Mouse (Mus musculus) midbrain, embryonic 13.5 days (tissue): ENCODE measurements around the gene F2r. TPM values are rescaled to one million over a fixed set of nuclear protein-coding genes. Genes with fewer than 3 reads are reported as not detected.

Experiments
- ATAC-seq: fragments of 200-750 bp; cut with Nextera tagmentation; 2 replicates; pipeline ENCODE4 v1.8.0; 2017; ENCODE audit warnings: mild to moderate bottlenecking, moderate TSS enrichment, moderate library complexity
- H3K27ac ChIP-seq: fragments of 300-500 bp; sonication (generic); 2 replicates; pipeline ENCODE4 v1.5.1; 2015; ENCODE audit warnings: inconsistent platforms, mild to moderate bottlenecking, moderate library complexity
- H3K27me3 ChIP-seq: fragments of 300-500 bp; sonication (generic); 2 replicates; pipeline ENCODE4 v1.6.1; 2015; ENCODE audit warnings: mild to moderate bottlenecking, inconsistent platforms
- H3K36me3 ChIP-seq: fragments of 300-500 bp; sonication (generic); 2 replicates; pipeline ENCODE4 v1.6.1; 2015; ENCODE audit warnings: mild to moderate bottlenecking, inconsistent platforms
- H3K4me1 ChIP-seq: fragments of 300-500 bp; sonication (generic); replicated peaks from 2 replicates; pipeline ENCODE4 v1.6.1; 2015; ENCODE audit warnings: inconsistent platforms
- H3K4me2 ChIP-seq: fragments of 300-500 bp; sonication (generic); replicated peaks from 2 replicates; pipeline ENCODE4 v1.6.1; 2015; ENCODE audit warnings: moderate library complexity, mild to moderate bottlenecking, inconsistent platforms
- H3K4me3 ChIP-seq: fragments of 300-500 bp; sonication (generic); replicated peaks from 2 replicates; pipeline ENCODE4 v1.5.1; 2015; ENCODE audit warnings: mild to moderate bottlenecking, inconsistent platforms
- H3K9ac ChIP-seq: fragments of 300-500 bp; sonication (generic); replicated peaks from 2 replicates; pipeline ENCODE4 v1.6.1; 2015; ENCODE audit warnings: mild to moderate bottlenecking, inconsistent platforms
- H3K9me3 ChIP-seq: fragments of 300-500 bp; sonication (generic); 2 replicates; pipeline ENCODE4 v1.6.1; 2016; ENCODE audit warnings: mild to moderate bottlenecking, inconsistent platforms
- WGBS: fragments of 180-500 bp; shearing (Covaris S2); methylation state at CpG from one replicate; pipeline ENCODE4 v1.1.7; 2015; 5-methylcytosine and 5-hydroxymethylcytosine counted together
- polyA plus RNA-seq: library from polyadenylated mRNA; unstranded; fragments of >200 nt; fragmentation: Nextera tagmentation; extraction: Ambion mirVana; gene quantifications from 2 replicates; pipeline ENCODE4 v1.2.1, GENCODE M21; 2015

The F2r gene
- polyA plus RNA-seq, 1 experiment from 2014 or later: 86.0 TPM

GRCm38 (mm10) chr13:95626696-95627095, 8.4 kb upstream of the F2r start:
- no peak overlapping the region for H3K9ac ChIP-seq

DNA sequence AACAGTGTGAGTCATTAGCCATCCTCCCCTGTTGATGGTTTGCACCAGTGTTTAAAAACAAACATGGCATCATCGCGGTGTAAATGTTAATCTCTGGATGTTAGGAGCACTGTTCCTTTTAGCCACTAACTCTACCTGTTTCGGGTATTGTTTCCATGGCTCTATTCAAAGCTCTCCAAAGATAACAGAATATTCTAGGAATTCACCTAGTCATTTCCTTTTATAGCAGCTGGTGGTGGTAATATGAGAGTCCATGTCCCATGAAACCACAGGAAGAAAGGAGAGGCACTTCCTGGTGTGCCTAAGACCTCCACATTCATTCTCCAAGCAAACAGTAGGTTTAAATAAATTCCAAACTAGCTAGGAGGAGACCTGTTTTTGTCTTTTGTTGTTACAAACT, 4.8 kb upstream of the F2r start:
- ATAC-seq: no peak
- Histone ChIP-seq H3K4me2 (no peak overlapping the region), H3K9ac (no peak overlapping the region), H3K4me3 (no peak overlapping the region), H3K27ac (no peak overlapping the region), H3K27me3 (no peaks in the 10 kb centered on the region), H3K36me3 (no peaks in the 10 kb centered on the region; the same call in 1 of the 2 replicates), H3K4me1 (no peaks in the 10 kb centered on the region), H3K9me3 (no peaks in the 10 kb centered on the region)
- 89% methylated on average over 3 of the region's 3 CpGs for WGBS

More at GRCm38 (mm10) chr13:95626696-95627095, 8.4 kb upstream of the F2r start:
- Histone ChIP-seq H3K4me3 (no peak overlapping the region), H3K36me3 (peaks cover 12% of the 10 kb centered on the region), H3K27ac (no peak overlapping the region), H3K27me3 (no peaks in the 10 kb centered on the region), H3K4me2 (no peak overlapping the region), H3K9me3 (no peaks in the 10 kb centered on the region), H3K4me1 (no peaks in the 10 kb centered on the region)
- 54% methylated on average over 7 of the region's 7 CpGs for WGBS
- ATAC-seq: no peak

- H3K9me3 ChIP-seq: no peaks in the 10 kb centered on the region
- ATAC-seq: no peak
- H3K27me3 ChIP-seq: no peaks in the 10 kb centered on the region
Measured at GRCm38 (mm10) chr13:95621563-95621962, 3.3 kb upstream of the F2r start.

GRCm38 (mm10) chr13:95618859-95619258, 572 bp upstream of the F2r start:
- Histone ChIP-seq H3K4me3 (peak overlapping the region; percentile 88), H3K27ac (peak overlapping the region; percentile 66; the same call in 1 of the 2 replicates), H3K9me3 (no peaks in the 10 kb centered on the region), H3K4me1 (peaks cover 31% of the 10 kb centered on the region), H3K36me3 (0 out of 2 replicates have a peak, but pooled peaks cover 6% of the 10 kb centered on the region), H3K27me3 (no peaks in the 10 kb centered on the region), H3K9ac (peak overlapping the region; percentile 95), H3K4me2 (peak overlapping the region; percentile 80)
- WGBS: 4% methylated on average over 13 of the region's 13 CpGs
- peak; percentile 18; the same call in 1 of the 2 replicates for ATAC-seq

More at GRCm38 (mm10) chr13:95621563-95621962, 3.3 kb upstream of the F2r start:
- no peak overlapping the region for H3K4me2 ChIP-seq
- no peaks in the 10 kb centered on the region for H3K36me3 ChIP-seq
- 88% methylated on average over 3 of the region's 3 CpGs for WGBS
- H3K27ac ChIP-seq: no peak overlapping the region
- H3K4me3 ChIP-seq: no peak overlapping the region
- H3K9ac ChIP-seq: no peak overlapping the region
- H3K4me1 ChIP-seq: peaks cover 7% of the 10 kb centered on the region

DNA sequence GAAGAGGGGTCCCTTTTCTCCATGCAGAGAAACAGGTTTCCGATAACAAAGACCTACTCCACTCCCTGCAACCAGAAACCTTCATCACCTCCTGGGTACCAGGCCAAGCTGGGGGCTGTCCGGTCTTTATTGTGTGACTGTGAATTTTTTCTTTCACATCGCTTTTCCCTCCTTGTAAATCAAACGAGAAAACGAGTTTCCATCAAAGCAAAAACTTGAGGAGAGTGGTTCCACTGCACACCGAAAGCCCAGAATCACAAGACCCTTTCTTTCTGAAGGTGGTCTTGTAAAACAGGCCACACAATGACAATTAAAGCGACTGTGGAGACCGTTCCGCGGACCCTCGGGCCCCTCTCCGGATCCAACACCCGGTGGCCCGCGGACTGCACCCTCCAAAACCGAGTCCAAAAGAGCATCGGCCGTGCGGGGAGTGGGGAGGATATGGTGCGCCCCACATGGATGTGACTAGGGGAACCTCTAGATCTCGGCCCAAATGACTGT, 566 bp downstream of the F2r start:
- peak overlapping the region; percentile 66 for H3K27ac ChIP-seq
- WGBS: under 1% methylated on average over 21 of the region's 21 CpGs
- H3K9ac ChIP-seq: peak overlapping the region; percentile 95
- no peaks in the 10 kb centered on the region for H3K27me3 ChIP-seq
- peak; percentile 53 for ATAC-seq
- peaks cover 6% of the 10 kb centered on the region; the same call in 1 of the 2 replicates for H3K36me3 ChIP-seq
- H3K4me1 ChIP-seq: peaks cover 31% of the 10 kb centered on the region
- H3K4me3 ChIP-seq: peak overlapping the region; percentile 88
- H3K9me3 ChIP-seq: no peaks in the 10 kb centered on the region
- peak overlapping the region; percentile 80 for H3K4me2 ChIP-seq

GRCm38 (mm10) chr13:95617082-95617670, 1.1 kb downstream of the F2r start:
- 8% methylated on average over 17 of the region's 17 CpGs for WGBS
- H3K27ac ChIP-seq: no peak overlapping the region
- H3K4me1 ChIP-seq: peaks cover 31% of the 10 kb centered on the region
- ATAC-seq: no peak
- H3K27me3 ChIP-seq: no peaks in the 10 kb centered on the region
- H3K9me3 ChIP-seq: no peaks in the 10 kb centered on the region
- peak overlapping the region; percentile 88 for H3K4me3 ChIP-seq
- H3K9ac ChIP-seq: peak overlapping the region; percentile 95
- peaks cover 8% of the 10 kb centered on the region for H3K36me3 ChIP-seq
- peak overlapping the region; percentile 80 for H3K4me2 ChIP-seq

DNA sequence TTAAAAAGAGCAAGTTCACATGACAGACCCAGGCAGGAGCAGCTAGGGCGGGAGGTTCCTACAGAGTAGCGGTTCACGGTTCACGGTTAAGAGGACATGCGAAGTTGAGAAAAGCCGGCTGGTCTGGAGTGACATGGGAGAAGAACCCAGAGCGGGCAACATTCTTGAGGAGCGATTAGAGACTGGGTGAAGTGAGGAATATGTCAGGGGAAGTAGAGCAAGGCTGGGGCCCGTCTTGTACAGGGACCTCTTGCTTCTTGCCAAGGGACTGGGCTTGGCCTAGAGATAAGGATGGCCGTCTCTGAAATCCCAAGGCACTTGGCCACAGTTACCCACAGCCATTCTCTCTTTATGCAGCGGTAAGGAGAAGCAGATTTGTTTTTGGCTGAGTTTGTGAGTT, 1.8 kb downstream of the F2r start:
- 61% methylated on average over 11 of the region's 11 CpGs for WGBS
- ATAC-seq: no peak
- no peaks in the 10 kb centered on the region for H3K27me3 ChIP-seq

DNA sequence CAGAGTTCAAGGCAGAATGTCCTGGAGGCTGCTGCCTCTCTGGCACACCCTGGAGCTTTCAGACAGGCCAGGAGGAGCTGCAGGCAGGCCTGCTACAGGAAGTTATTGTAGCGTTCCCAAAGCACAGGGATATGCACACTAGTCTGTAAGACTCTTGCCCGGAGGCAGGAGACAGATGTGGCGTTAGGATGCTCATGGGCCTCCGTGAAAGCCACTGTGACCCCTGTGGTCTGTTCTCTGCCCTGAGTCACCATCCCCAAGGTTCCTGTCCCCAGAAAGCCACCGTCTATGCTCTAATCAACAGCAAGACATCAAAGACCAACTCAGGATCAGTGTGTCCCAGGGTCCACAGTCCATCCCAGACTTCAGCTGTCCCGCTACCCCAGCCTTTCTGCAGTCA, 3.5 kb downstream of the F2r start:
- 77% methylated on average over 6 of the region's 6 CpGs for WGBS
- no peaks in the 10 kb centered on the region for H3K27me3 ChIP-seq
- H3K9ac ChIP-seq: no peak overlapping the region; the same call in 1 of the 2 replicates
- no peaks in the 10 kb centered on the region for H3K9me3 ChIP-seq
- H3K36me3 ChIP-seq: peaks cover 26% of the 10 kb centered on the region
- H3K4me1 ChIP-seq: peaks cover 31% of the 10 kb centered on the region
- H3K4me3 ChIP-seq: no peak overlapping the region
- peak overlapping the region; percentile 11; the same call in 1 of the 2 replicates for H3K4me2 ChIP-seq
- H3K27ac ChIP-seq: no peak overlapping the region
- ATAC-seq: no peak

More for the DNA sequence above, 1.8 kb downstream of the F2r start:
- no peaks in the 10 kb centered on the region for H3K9me3 ChIP-seq
- peak overlapping the region; percentile 95 for H3K9ac ChIP-seq
- peak overlapping the region; percentile 80 for H3K4me2 ChIP-seq
- H3K27ac ChIP-seq: no peak overlapping the region
- H3K4me3 ChIP-seq: peak overlapping the region; percentile 88
- peaks cover 14% of the 10 kb centered on the region for H3K36me3 ChIP-seq
- H3K4me1 ChIP-seq: peaks cover 31% of the 10 kb centered on the region

DNA sequence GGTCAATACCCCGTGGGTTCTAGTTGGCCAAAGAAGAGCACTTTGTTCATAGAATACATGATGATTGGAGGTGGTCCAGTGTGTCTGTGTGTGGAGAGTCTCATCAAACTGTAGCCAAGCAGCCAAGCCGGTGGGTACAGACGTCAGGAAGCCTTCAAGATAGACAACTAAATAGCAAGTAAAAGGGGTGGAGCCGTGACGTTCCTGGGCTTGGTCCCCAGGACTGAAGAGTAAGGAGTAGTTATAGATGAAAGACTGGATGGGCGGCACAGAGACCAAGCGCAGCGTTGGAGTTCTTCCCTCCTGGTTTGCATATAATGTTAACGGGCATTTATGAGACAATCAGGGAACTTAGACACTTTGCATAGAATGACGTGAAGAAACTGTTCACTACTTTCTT, 6.0 kb downstream of the F2r start:
- H3K9ac ChIP-seq: no peak overlapping the region
- no peaks in the 10 kb centered on the region for H3K9me3 ChIP-seq
- H3K4me3 ChIP-seq: no peak overlapping the region
- ATAC-seq: no peak
- WGBS: 92% methylated on average over 10 of the region's 10 CpGs
- H3K4me1 ChIP-seq: peaks cover 31% of the 10 kb centered on the region
- no peak overlapping the region for H3K27ac ChIP-seq
- H3K4me2 ChIP-seq: no peak overlapping the region
- H3K27me3 ChIP-seq: no peaks in the 10 kb centered on the region
- peaks cover 36% of the 10 kb centered on the region for H3K36me3 ChIP-seq

DNA sequence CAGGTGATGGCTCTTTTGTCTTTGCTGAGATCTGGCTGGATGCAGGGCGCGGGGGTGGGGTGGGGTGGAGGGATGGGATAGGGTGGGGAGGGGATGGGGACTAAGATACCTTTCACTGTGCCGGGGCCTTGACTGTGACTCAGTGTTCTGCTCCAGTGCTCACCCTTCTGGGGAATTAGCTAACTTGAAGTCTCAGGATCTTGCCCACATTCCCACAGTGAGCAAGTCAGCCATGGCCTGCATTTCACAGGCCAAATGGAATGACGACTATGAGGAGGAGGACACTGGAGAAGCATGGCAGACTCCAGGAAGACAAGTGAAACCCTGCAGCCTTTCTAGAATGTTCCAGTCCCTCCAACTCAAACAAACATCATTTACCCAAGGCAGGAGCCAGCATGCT, 6.5 kb downstream of the F2r start:
- no peaks in the 10 kb centered on the region for H3K27me3 ChIP-seq
- peaks cover 27% of the 10 kb centered on the region for H3K4me1 ChIP-seq
- no peak overlapping the region for H3K4me3 ChIP-seq
- H3K36me3 ChIP-seq: peaks cover 41% of the 10 kb centered on the region
- WGBS: 83% methylated on average over 4 of the region's 4 CpGs
- ATAC-seq: no peak
- no peak overlapping the region for H3K27ac ChIP-seq
- no peaks in the 10 kb centered on the region for H3K9me3 ChIP-seq
- no peak overlapping the region for H3K4me2 ChIP-seq
- H3K9ac ChIP-seq: no peak overlapping the region

DNA sequence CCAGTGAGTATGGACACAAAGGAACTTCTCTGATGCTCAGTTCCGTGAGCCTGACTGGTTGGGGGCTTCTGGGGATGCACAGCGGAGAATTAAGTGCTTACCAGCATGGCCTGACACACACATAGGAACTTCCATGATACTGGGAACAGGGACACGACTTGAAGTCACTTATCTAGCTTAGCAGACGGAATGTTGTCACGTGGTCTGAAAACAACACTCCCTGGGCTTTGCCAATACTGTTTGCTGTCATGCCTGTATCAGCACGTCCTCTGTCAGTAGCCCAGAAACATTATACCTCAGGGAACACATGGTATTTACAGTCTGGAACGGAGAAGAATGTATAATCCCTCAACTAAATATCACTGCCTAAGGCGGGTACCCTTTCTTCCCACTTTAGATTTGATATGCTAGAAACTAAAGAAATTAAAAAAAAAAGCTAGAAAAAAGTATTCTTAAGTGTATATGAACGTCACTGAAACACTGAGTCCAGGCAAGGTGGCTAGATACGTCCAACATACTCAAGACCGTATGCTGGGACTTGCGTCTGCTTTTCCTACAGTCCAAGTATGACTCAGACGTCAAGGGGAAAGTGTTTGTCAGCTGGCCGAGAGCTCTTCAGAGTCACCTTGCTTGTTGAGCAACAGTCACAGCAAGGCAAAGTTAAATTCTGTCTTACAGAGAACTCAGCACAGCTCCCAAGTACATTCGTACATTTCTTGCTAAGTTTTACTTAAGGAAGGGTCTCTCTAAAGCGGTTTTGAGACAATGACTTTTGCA, 7.3 kb downstream of the F2r start:
- ATAC-seq: no peak
- WGBS: 89% methylated on average over 16 of the region's 16 CpGs
- Histone ChIP-seq H3K4me1 (peaks cover 19% of the 10 kb centered on the region), H3K4me3 (no peak overlapping the region), H3K9ac (no peak overlapping the region), H3K27ac (no peak overlapping the region), H3K4me2 (no peak overlapping the region), H3K27me3 (no peaks in the 10 kb centered on the region), H3K9me3 (no peaks in the 10 kb centered on the region), H3K36me3 (peaks cover 48% of the 10 kb centered on the region)

- Histone ChIP-seq H3K4me3 (no peak overlapping the region), H3K27ac (no peak overlapping the region), H3K4me1 (no peaks in the 10 kb centered on the region), H3K36me3 (peaks cover 56% of the 10 kb centered on the region), H3K9ac (no peak overlapping the region), H3K4me2 (no peak overlapping the region), H3K27me3 (no peaks in the 10 kb centered on the region), H3K9me3 (no peaks in the 10 kb centered on the region)
- no peak for ATAC-seq
- 85% methylated on average over 2 of the region's 2 CpGs for WGBS
Measured at GRCm38 (mm10) chr13:95609088-95609420, 9.2 kb downstream of the F2r start.
